Mouse (Mus musculus) right cerebral cortex, adult 18-20 months (tissue): Measurements from ENCODE around the gene Cidec.

ENCODE experiments used
- DNase-seq: peaks from one replicate; pipeline ENCODE4 v3.0.0; 2022; ENCODE audit warnings: mixed read lengths

Gene Cidec

DNA sequence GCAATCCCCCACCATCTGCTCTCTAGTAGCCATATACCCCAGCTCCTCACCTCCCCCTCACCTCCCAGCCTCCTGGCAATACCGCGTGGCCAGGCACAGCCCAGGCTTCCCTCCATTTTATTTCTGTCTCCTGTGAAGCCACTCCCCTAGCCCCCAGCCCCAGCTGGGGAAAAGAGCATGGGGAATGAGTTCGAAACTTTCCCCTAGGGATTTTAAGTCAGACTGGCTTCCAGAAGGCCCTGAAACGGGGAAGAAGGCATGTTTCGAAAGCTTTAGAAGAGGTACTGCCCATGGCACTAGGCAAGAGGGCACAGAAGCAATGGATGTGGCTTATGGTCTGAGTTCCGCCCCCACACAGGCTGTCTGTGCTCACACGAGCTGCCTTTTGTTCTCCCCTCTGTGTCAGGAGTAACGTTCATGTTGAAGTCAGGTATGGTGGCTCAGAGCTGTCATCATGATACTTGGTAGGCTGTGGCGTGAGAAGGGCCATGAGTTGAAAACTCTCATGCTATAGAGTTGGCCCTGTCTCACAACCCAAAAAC is at the start of gene Cidec:
Cidec (minus strand) TSS at position 97 of the 542 bp plus-strand sequence.
- no peak for DNase-seq

DNA sequence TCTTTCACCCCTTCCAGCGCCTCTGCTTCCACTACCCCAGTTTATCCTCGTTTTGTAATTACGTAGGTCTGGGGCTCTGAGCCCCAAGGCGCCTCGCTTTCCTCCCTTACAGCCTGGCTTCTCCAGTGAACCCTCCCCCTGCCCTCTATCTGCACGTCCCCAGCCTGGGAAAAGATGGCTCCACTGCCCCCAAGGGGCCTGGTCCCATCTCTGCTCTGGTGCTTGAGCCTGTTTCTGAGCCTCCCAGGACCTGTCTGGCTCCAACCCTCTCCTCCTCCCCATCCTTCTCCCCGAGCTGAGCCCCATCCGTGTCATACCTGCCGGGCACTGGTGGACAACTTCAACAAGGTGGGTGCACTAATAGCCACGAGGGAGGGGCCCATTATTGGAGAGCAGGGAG is 48.2 kb upstream of the Cidec start:
- DNase-seq: no peak

DNA sequence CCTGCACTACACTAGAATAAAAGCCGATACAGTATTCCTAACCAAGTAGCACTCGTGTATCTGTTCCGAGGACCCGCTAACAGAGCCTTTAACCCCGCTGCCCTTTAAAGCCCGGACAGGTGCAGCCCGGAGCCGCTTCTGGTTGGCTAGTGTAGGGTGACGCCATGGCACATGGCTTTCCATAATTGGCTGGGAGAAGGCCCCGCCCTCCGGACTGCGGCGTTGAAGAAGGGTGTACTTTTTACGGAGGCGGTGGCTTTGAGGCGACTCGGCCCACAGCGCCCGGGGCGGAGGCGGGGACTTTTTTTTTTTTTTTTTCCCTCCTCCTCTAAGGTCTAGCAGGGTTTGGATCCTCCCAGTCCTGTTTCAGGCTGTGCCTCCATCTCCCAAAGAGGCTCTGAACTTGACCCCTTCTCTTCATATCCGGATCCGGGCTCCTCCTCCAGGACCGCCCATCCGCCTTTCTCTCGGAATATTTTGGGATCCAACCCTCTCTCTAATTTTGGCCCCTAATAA is 47.6 kb upstream of the Cidec start, which contains the start of gene Creld1:
Creld1 (plus strand) TSS at position 198 of the 516 bp plus-strand sequence.
- DNase-seq: peak; percentile 97

DNA sequence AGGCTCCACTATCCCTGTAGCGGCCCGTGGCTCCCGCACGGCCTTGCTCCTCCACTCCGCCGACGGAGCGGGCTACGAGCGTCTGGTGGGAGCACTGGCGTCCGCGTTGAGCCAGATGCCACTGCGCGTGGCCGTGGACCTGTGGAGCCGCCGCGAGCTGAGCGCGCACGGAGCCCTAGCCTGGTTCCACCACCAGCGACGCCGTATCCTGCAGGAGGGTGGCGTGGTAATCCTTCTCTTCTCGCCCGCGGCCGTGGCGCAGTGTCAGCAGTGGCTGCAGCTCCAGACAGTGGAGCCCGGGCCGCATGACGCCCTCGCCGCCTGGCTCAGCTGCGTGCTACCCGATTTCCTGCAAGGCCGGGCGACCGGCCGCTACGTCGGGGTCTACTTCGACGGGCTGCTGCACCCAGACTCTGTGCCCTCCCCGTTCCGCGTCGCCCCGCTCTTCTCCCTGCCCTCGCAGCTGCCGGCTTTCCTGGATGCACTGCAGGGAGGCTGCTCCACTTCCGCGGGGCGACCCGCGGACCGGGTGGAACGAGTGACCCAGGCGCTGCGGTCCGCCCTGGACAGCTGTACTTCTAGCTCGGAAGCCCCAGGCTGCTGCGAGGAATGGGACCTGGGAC is 47.0 kb upstream of the Cidec start:
- peak; percentile 59 for DNase-seq

DNA sequence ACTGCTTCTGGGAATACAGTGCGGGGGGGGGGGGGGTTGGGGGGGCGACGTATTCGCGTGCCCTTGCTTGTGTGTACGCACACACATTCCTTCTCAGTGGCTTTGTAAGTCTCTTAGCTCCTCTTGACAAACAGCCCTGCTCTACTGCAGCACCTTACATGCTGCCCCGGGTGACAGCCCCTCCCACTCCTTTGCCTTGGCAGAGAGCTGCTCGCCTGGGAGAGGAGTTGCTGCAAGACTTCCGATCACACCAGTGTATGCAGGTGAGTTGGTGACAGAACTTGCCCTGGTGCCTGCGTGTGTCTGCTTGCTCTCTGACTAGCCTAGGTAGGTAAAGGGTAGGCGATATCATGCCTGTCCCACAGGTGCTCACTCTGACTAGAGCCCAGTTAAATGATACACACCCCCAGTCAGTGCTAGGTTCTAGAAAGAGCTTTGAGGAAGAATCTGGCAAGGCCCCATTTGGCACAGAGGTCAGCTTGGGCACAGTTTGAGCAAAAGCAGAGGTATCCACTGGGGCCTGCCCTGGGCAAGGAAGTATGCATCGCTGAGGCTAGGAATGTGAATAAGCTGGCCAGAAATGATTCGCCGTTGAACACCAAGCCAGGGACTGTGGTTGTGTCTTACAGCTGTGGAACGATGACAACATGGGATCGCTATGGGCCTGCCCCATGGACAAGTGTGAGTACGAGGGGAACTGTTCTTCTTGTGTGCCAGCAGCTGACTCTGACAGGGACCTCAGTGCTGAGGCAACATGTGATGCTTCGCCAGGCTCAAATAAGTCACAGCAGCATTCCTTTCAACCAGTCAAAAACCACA is 45.2 kb upstream of the Cidec start:
- no peak for DNase-seq

DNA sequence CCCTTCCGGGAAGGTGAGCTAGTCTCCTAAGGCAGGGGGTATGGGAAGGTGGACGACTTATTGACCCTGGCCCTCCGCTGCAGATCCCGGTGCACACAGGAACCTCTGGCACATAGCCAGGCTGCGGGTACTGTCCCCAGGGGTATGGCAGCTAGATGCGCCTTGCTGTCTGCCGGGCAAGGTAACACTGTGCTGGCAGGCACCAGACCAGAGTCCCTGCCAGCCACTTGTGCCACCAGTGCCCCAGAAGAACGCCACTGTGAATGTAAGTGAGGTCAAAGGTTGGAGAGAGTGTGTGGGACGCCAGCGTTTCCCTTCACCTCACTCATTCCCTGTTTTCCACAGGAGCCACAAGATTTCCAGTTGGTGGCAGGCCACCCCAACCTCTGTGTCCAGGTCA is 43.3 kb upstream of the Cidec start:
- DNase-seq: no peak

DNA sequence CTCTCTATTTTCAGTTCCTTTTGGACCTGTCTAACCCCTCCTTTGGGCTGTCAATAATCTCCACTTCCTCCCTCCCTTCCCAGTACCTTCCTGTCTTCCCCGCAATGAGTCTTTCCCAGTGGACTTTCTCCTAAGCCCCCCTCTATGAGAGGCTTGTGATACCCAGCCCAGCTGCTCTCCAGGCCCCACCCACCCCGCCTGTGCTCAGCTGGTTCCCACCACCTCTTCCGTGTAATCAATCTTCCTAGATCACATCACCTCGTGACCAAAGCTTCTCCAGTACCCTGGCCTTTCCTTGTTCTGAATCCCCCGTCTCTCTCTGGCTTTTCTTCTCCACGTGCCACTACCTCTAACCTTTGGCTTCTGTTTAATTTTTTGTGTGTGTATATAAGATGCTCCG is 41.8 kb upstream of the Cidec start:
- no peak for DNase-seq

DNA sequence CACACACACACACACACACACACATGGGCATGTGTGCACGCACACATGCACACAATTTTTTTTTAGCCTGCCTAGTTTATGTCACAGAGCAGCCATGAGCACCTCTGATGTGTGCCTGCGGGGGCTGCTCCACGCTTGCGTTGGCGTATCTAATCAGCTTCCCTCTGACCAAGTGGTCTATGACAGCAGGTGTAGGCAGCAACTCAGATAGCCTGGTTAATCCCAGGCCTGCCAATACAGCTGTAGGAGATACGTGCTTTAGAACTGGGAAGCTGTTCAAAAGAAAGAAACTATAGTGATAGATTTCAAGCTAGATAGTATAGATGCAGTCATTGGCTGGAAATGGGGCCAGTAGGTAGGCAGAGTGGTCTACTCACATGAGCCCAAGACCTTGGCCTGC is 38.2 kb upstream of the Cidec start:
- DNase-seq: no peak

DNA sequence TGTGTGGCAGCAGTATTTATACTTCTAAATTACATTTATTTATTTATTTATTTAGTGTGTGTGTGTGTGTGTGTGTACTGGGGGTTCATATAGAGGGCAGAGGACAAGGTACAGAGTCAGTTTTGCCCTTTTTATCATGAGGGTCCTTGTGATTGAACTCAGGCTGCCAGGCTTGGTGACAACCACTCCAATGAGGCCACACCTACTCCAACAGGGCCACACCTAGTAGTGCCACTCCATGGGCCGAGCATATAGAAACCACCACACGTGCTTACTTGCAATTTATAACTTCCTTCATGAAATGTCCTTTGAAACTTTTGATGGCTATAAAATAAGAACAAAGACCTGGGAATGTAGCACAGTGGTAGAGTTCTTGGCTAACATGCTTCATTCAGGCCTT is 37.7 kb upstream of the Cidec start:
- no peak for DNase-seq

DNA sequence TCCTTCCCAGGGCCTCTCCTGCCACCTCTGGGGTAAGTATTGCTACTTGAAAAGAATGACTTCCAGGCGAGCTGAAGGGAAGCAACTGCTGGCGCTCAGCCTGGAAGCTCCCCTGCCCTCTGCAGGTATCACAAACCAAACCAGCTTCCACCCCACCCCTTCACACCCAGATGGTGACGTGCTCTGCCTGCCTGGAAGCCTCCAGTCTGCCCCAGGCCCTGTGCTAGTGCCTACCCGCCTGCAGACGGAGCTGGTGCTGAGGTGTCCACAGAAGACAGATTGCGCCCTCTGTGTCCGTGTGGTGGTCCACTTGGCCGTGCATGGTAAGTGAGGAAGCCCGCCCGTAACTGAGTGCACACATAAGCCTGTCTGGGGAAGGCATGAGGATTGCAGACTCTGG is 36.5 kb upstream of the Cidec start:
- no peak for DNase-seq

DNA sequence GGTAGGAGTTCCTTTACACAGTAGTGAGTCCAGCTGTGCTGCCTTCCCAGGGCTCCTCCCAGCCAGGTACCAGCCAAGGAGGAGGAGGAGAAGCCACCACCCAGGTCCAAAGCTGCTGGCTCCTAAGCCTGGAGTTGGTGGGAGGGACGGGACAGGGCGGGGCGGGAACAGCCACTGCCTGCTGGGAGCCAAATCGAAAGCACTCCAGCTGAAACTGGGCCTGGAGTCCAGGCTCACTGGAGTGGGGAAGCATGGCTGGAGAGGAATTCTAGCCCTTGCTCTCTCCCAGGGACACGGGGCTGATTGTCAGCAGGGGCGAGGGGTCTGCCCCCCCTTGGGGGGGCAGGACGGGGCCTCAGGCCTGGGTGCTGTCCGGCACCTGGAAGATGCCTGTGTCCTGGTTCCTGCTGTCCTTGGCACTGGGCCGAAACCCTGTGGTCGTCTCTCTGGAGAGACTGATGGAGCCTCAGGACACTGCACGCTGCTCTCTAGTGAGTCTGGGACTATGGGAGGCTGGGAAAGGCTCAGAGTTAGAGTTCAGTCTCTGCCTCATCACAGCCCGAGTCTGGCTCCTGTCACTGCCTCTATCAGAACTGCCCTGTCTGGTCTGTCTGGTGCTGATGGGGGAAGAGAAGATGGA is 35.9 kb upstream of the Cidec start, which contains the start of gene Il17rc:
Il17rc (plus strand) TSS at position 131 of the 640 bp plus-strand sequence.
- DNase-seq: no peak

DNA sequence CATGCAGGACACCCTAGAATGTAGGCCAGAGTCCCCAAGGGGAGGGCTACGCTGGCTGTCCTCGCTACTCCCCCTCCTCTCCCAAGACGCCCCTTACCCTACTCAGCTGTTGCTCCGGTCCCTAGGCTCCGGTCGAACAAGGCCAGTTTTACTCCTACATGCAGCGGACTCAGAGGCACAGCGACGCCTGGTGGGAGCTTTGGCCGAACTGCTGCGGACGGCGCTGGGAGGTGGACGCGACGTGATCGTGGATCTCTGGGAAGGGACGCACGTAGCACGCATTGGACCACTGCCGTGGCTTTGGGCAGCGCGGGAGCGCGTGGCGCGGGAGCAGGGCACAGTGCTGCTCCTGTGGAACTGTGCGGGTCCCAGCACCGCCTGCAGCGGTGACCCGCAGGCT is 33.9 kb upstream of the Cidec start:
- DNase-seq: peak; percentile 75

DNA sequence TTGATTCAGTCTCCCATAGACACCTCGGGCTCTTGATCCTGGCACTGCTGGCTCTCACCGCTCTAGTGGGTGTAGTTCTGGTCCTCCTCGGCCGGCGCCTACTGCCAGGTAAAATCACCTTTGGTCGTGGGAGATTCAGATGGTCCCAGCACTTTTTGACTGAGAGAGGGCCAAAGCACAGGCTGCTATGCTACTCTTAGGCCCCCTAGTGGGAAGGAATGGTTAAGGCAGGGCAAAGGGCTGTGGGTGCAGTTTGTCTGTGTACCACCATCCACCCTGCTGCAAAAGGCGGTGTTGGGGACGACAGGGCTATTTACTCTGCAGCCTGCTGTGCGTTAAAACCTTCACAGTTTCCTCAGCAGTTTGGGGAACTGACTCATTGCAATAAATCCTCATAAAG is 33.5 kb upstream of the Cidec start:
- DNase-seq: peak; percentile 52

DNA sequence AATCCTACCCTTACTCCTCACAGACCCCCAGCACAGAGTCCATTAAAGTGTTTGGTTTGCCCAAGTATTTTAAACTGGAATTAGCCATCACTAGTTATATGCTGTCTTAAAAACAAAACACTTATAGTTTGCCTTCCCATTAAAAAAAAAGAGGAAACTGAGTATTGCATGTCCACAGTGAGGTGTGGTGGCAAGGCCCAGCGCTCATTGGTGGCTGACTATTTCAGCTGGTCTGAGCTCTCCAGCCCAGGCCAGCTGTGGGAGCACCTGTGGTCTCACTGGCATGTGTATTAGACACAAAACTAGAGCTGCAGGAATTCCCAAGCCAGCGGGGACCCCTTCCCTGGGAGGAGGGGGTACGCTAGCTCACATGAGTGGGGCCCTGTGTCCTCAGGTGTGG is 33.0 kb upstream of the Cidec start:
- DNase-seq: no peak

DNA sequence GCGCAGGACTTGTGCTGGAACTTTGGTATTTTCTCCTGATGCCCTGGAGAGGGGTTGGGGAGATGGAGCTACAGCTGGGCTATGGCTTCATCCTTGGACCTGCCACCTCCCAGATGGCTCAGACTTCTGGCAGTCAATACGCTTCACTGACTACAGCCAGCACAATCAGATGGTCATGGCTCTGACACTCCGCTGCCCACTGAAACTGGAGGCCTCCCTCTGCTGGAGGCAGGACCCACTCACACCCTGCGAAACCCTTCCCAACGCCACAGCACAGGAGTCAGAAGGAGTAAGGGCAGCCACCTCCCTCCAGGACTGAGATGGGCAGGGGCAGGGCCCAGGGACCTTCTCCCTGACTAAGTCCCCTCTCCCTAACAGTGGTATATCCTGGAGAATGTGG is 30.0 kb upstream of the Cidec start:
- no peak for DNase-seq

DNA sequence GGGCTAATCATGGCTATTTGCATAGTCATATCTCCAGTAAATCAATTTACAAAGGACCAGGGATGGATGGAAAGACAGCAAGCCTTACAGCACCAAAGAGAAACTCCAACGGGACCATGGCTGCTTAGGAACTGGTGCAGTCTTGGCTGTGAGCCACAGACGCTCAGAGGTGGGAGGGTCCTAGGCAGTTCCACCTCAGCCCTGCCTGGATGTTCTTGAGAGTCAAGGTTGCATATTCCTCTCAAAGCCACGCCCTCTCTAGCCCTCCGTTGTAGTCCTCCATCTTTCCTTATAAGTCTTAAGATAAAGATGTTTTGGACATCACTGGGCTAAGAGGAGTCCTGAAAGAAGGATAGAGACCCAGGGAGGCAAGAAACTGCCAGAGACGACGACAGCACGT is 28.5 kb upstream of the Cidec start:
- no peak for DNase-seq

DNA sequence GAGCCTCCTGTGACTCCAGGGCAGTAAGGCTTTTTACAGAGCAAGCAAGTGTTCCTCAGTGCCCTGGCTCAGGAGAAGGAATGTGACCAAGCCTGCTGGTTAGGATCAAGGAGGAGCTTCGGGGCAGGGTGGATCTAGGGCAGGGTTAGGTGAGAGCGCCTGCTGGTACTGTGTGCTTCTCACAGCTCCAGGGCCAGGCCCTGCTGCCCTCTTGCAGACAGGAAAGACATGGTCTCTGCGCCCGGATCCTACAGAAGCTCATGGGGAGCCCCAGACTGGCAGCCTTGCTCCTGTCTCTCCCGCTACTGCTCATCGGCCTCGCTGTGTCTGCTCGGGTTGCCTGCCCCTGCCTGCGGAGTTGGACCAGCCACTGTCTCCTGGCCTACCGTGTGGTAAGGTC is 23.1 kb upstream of the Cidec start:
- DNase-seq: no peak

DNA sequence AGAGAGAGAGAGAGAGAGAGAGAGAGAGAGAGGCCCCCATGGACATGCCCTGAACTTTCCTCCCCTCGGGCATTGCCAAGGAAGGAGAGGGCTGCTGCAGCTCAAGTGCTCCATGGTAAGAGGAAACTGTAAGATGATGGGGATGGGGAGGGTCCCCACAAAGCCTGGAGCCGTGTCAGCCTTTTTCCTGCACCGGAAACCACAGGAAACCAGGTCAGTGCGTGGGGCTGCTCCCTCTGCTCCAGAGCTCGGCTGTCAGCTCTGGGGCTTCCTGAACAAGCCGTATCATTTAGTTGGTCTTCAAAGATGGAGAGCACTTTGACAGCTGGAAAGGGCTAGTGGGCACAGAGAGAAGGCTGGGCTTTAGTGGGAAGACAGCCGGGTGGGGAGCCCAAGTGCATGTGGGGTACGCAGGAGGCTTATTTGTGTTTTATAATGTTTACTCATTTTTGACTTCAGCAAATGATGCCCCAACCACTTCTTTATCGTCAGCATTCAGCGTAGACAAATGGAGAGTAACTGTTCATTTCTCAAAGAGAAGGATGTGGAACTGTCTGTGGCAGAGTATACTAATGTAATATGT is 22.5 kb upstream of the Cidec start, which contains the start of gene Il17re:
Il17re (plus strand) TSS at position 533 of the 583 bp plus-strand sequence.
- DNase-seq: no peak

DNA sequence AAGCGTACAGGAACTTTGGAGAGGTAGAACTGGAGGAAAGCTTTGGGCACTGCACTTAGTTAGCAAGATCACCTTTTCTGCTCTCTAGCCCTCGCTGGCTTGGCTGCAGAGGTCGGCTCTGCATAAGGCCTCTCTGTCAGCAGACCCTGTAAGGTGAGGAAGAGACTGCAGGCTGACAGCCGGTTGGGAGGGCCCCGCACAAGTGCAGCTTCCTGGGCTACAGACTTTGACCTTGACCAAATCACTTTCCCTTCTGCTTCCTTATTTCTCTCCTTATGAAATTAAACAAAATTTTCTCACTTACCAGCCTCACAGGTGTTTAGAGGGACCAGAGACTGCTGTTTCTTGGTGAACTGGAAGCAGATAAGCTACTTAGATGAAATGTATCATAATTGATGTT is 19.4 kb upstream of the Cidec start:
- DNase-seq: no peak

DNA sequence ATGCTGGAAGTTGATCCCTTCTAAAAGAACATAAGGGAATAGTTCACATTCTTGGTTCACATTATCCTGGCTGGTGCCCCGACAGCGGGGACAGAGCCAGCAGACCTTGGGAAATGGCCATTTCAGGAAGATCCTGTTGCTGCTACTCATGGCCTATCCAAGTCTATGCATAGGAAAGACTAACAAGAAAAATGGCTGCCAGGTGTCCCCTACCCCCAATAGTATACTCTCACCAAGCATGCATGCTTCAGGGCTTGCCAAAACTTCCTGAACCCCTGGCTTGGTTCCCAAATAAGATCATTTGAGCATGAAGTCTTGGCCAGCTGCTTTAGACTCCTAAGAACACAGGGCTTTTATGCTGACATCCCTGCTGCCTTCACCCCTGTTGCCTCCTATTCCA is 16.3 kb upstream of the Cidec start:
- no peak for DNase-seq

DNA sequence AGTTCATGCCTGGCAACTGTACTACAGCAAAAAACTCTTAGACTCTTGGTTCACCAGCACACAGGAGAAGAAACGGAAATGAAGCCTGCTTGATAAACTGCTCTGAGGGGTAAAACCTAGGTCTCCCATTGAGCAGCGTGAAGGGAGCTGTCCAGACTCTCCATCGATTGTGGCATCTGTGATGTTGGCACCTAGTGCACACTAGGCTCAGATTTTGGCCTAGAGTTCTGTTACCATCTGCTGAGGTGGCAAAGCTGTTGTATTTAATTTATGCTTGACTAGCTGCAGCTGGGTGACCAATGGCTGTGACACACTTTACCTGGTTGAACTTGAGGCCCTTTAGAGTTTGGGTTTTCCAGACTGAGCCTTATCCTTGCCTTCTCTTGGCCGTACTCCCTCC is 12.1 kb upstream of the Cidec start:
- no peak for DNase-seq

DNA sequence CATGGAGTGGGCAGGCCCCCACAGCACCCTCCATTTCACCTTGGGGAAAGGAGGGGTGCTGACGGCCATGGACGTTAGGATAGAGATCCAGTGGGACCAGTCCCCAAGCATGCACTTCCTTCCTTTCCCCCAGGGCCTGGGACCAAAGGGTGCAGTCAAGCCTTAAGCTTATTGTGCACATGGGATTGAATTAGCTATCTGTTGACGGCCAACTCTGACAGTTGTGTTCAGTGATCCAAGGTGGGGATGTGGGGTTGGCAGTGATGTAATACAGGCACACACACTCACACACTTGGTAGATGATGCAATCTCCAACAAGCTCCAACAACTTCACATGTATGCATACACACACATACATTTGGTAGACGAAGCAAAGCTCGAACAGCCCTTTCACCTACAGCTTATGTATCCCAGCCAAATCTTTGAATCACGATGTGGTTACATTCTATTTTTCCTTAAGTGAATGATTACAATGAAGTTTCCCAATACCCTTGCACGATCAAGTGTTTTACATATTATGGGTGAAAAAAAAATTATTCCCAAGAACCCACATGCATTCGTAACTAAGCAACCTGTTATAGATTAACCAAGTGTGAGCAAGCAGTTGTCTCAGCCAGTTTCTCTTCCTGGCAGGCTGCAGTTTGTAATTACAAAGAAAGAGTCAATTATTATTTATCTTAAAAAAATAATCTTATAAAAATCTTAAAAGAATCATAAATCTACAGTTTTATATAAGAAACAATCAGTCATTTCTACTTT is 8.8 kb upstream of the Cidec start:
- no peak for DNase-seq
